Mouse (Mus musculus): ENCODE measurements around the gene Cdc6. TPM values are rescaled to one million over a fixed set of nuclear protein-coding genes. Genes with fewer than 3 reads are reported as not detected.

The Cdc6 gene
- 24.1 TPM for polyA plus RNA-seq (2012; fragmentation: generic; extraction: Trizol)
- long read RNA-seq, experiment 1, full-length matches to known transcripts: 16 of 20 reads
- long read RNA-seq, experiment 1, partial matches to known transcripts: 2 of 20 reads
- long read RNA-seq, experiment 1, other reads (novel, unspliced or antisense): 2 of 20 reads
- long read RNA-seq, experiment 2, full-length matches to known transcripts: 238 of 314 reads
- long read RNA-seq, experiment 2, partial matches to known transcripts: 28 of 314 reads
- long read RNA-seq, experiment 2, other reads (novel, unspliced or antisense): 48 of 314 reads

GRCm38 (mm10) chr11:98907437-98908173 is at the start of gene Cdc6:
Gene Cdc6, plus strand, starts transcription at chr11:98907801.
- TF ChIP-seq FOSL1 (IDR thresholded peaks at IDR 0.05; ENCODE audit: insufficient read depth, low read length, poor library complexity, severe bottlenecking): no peak
- no peak for TF ChIP-seq CTCF (IDR thresholded peaks at IDR 0.05; ENCODE audit: control insufficient read depth, insufficient read depth, insufficient read length)
- peak; percentile 52 for TF ChIP-seq MYOD1 (IDR thresholded peaks at IDR 0.05; ENCODE audit: control insufficient read depth, insufficient read length, low read depth)
- peak; percentile 66 for TF ChIP-seq MAX (IDR thresholded peaks at IDR 0.05)
- Histone ChIP-seq H3K36me3 (ENCODE audit: control insufficient read depth, insufficient read depth) (peaks cover 51% of the 10 kb centered on the region), H3ac (ENCODE audit: control insufficient read depth, insufficient read length, low read depth) (peak within 1 kb of the TSS; percentile 71)

DNA sequence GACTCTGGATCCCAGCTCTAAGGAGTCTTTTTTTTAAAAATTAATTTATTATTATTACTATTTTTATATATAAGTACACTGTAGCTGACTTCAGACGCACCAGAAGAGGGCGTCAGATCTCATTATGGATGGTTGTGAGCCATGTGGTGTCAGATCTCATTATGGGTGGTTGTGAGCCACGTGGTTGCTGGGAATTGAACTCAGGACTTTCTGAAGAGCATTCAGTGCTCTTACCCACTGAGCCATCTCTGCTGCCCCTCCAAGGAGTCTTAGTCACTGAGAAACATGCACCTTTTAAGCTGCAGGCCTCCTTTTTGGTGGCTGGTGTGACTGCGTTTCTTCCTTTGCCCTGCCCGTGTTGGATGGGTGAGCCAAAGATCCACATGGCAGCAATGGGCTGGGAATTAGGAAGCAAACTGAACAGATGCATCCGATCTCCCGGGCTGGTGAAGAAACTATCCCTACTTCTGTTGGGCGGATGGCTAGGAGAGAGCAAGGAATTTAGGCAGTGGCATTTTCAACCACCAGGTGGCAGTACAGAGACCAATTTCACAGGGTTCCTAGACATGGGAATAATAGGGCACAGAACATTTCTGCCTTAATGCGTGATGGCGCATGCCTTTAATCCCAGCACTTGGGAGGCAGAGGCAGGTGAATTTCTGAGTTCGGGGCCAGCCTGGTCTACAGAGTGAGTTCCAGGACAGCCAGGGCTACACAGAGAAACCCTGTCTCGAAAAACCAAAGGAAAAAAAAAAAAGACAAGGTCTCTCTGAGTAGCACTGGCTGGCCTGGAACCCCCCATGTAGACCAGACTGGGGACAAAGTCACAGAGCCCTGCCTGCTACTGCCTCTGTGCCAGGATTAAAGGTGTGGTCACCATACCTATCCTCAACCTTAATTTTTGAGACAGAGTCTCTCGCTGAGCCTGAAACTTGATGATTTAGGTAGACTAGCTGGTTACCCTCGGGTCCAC is 48.6 kb upstream of the Cdc6 start:
- Histone ChIP-seq H3K79me2 (ENCODE audit: control insufficient read depth, insufficient read depth) (peaks cover 4% of the 10 kb centered on the region), H3K4me3 (ENCODE audit: insufficient read depth, poor library complexity, severe bottlenecking) (no peak overlapping the region), H3K79me3 (ENCODE audit: low read depth) (peaks cover 1% of the 10 kb centered on the region), H3K27me3 (ENCODE audit: control insufficient read depth, insufficient read depth, insufficient read length) (no peaks in the 10 kb centered on the region), H3K36me3 (ENCODE audit: control insufficient read depth, insufficient read depth) (no peaks in the 10 kb centered on the region), H3ac (ENCODE audit: control insufficient read depth, insufficient read length, low read depth) (no peak overlapping the region)
- TF ChIP-seq MYOD1 (IDR thresholded peaks at IDR 0.05; ENCODE audit: control insufficient read depth, insufficient read length, low read depth) (no peak), CTCF (IDR thresholded peaks at IDR 0.05; ENCODE audit: control insufficient read depth, insufficient read depth, insufficient read length) (peak; percentile 10)

More at GRCm38 (mm10) chr11:98907437-98908173, at the start of gene Cdc6:
- Histone ChIP-seq H3K27me3 (ENCODE audit: control insufficient read depth, insufficient read depth, insufficient read length) (no peaks in the 10 kb centered on the region), H3K79me2 (ENCODE audit: control insufficient read depth, insufficient read depth) (peaks cover 46% of the 10 kb centered on the region), H3K4me3 (ENCODE audit: insufficient read depth, poor library complexity, severe bottlenecking) (peak within 1 kb of the TSS; percentile 50), H3K79me3 (ENCODE audit: low read depth) (peaks cover 21% of the 10 kb centered on the region)

DNA sequence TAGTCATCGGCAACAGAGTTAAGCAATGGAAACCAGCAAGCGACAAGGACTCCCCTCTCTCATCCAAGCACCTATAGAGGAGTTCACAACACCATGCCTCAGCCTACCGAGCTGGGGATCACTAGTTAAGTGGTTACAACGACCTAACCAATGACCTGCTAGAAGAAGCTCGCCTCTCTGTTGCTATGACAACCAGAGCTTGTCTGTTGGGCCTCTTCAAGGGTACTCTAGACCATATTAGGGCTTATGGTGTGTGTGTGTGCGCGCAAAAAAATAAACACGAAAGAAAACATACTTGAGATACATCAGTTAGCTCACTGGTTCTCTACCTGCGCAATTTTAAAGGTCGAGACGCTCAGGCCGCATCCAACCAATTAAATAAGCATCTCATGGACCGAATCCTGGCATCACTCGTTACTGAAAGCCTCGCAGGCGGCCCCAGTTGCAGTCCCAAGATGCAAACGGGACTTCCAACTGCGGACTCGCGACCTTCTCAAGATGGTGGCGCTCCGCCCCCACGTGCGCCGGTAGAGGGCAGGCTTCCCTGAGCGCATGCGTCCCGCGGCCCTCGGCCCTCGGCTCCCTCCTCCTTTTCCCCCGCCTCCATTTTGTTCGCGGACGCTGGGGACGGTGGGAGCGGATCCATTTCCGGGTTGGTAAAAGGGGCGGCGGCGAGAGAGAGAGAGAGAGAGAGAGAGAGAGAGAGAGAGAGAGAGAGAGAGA is 44.4 kb upstream of the Cdc6 start, which contains the start of gene Wipf2:
Gene Wipf2, plus strand, starts transcription at position 611 of the 723 bp plus-strand sequence.
- Histone ChIP-seq H3K79me3 (ENCODE audit: low read depth) (peaks cover 21% of the 10 kb centered on the region), H3K27me3 (ENCODE audit: control insufficient read depth, insufficient read depth, insufficient read length) (no peaks in the 10 kb centered on the region)
- TF ChIP-seq MAX (IDR thresholded peaks at IDR 0.05) (peak; percentile 96), CEBPB (IDR thresholded peaks at IDR 0.05; ENCODE audit: low read depth) (no peak), MYOD1 (IDR thresholded peaks at IDR 0.05; ENCODE audit: control insufficient read depth, insufficient read length, low read depth) (no peak), FOSL1 (IDR thresholded peaks at IDR 0.05; ENCODE audit: insufficient read depth, low read length, poor library complexity, severe bottlenecking) (no peak), MYOG (IDR thresholded peaks at IDR 0.05; ENCODE audit: control insufficient read depth, extremely low read depth, insufficient read length) (no peak), CTCF (IDR thresholded peaks at IDR 0.05; ENCODE audit: control insufficient read depth, insufficient read depth, insufficient read length) (peak; percentile 53), USF1 (IDR thresholded peaks at IDR 0.05; ENCODE audit: low read depth) (peak; percentile 51)

DNA sequence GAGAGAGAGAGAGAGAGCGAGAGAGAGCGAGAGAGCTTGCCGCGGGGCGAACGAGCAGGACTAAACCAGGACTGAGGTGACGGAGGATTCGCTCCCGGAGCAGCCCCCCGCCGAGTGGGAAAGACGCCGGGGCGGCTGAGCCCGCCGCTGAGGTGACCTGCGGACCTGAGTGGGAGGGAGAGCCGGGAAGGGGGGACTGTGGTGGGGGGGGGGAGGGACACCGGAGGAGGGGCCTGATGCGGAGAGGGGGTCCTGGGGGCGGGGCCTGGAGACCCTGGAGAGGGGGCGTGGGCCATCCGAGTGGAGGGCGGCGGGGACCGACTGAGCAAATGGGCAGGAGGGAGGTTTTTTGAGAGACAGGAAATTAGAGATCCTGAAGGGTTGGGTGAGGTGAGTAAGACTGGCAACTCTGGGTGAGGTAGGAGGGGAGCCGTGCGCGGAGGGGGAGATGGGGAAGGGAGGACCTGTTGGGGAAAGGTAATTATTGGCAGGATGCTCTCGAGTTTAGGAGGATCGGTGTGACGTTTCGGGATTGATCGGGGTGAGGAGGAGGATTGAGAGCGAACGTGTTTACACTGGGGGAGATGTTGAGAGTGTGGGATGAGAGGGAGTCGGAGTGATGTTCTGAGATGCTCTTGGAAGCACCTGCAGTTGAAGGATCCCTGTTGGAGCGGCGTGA is 43.7 kb upstream of the Cdc6 start:
- peaks cover 29% of the 10 kb centered on the region for H3K36me3 ChIP-seq (ENCODE audit: control insufficient read depth, insufficient read depth)
- H3K27me3 ChIP-seq (ENCODE audit: control insufficient read depth, insufficient read depth, insufficient read length): no peaks in the 10 kb centered on the region
- peak overlapping the region; percentile 61 for H3K4me3 ChIP-seq (ENCODE audit: insufficient read depth, poor library complexity, severe bottlenecking)
- TF ChIP-seq MAX (IDR thresholded peaks at IDR 0.05): no peak
- TF ChIP-seq CEBPB (IDR thresholded peaks at IDR 0.05; ENCODE audit: low read depth): no peak
- no peak for TF ChIP-seq MYOD1 (IDR thresholded peaks at IDR 0.05; ENCODE audit: control insufficient read depth, insufficient read length, low read depth)
- no peak for TF ChIP-seq MYOG (IDR thresholded peaks at IDR 0.05; ENCODE audit: control insufficient read depth, extremely low read depth, insufficient read length)
- no peak for TF ChIP-seq FOSL1 (IDR thresholded peaks at IDR 0.05; ENCODE audit: insufficient read depth, low read length, poor library complexity, severe bottlenecking)
- no peak for TF ChIP-seq CTCF (IDR thresholded peaks at IDR 0.05; ENCODE audit: control insufficient read depth, insufficient read depth, insufficient read length)
- no peak for TF ChIP-seq USF1 (IDR thresholded peaks at IDR 0.05; ENCODE audit: low read depth)
- H3K79me2 ChIP-seq (ENCODE audit: control insufficient read depth, insufficient read depth): peaks cover 49% of the 10 kb centered on the region
- H3ac ChIP-seq (ENCODE audit: control insufficient read depth, insufficient read length, low read depth): peak overlapping the region; percentile 84
- H3K79me3 ChIP-seq (ENCODE audit: low read depth): peaks cover 23% of the 10 kb centered on the region

More for the DNA sequence above, 44.4 kb upstream of the Cdc6 start, which contains the start of gene Wipf2:
- Histone ChIP-seq H3K36me3 (ENCODE audit: control insufficient read depth, insufficient read depth) (peaks cover 23% of the 10 kb centered on the region), H3K4me3 (ENCODE audit: insufficient read depth, poor library complexity, severe bottlenecking) (peak within 1 kb of the TSS; percentile 61), H3K79me2 (ENCODE audit: control insufficient read depth, insufficient read depth) (peaks cover 42% of the 10 kb centered on the region), H3ac (ENCODE audit: control insufficient read depth, insufficient read length, low read depth) (peak within 1 kb of the TSS; percentile 84)
